Mouse (Mus musculus): Measurements from ENCODE around the gene Auts2.

Gene Auts2

DNA sequence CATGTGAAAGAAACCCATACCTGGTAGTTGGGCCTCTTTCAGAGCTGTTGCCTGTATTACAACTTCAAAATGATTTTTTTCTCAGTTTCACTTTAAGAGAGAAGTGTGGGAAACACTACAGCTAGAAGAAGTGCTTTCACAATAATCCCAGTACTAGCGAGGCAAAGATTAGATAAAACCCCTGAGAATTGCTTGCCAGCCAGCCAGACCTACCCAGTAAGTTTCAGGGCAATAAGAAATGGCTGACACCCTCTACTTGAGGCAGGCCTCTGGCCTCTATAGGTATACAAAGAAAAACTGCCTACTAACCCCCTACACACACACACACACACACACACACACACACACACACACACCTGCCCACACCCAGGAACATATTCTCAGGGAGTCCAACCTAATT, 630.2 kb downstream of the Auts2 start:
- DNase-seq (ENCODE audit: low spot score): no peak

DNA sequence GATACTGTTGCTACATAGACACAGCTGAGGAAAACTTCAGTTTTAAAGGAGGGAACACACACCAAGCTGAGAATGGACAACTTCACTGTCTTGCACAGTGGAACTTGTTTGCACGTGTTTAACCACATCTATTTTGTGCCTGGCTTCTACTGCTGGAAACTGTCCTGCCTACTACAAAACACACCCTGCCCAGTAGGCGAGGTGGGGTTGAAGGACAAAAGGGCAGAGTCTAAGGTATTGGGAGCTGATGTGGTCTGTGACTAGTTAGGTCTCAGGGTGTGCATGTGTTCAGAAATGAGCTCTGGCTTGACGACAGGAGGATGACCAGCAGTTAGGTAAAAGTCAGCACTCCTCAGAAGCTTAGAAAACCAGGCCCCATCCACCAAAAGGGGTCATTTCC, 636.8 kb downstream of the Auts2 start:
- DNase-seq (ENCODE audit: low spot score): no peak

DNA sequence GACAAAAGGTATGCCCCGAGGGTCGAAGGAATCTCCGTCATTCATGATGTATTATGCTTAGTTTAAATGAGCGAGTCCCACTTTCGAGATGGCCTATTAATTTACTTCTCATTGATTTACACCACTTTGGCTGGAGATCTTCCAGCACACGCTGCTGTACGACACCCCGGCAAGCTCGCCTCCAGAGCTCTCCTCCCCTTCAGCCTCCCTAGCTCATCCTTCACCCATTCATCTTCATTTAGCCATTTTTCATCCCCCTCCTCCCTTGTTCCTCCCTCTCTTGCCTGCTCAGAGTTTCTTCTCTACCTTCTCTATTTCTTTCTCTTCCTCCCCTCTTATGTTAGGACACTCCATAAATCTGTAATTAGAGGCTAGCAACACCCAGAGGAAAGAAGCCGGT, 638.7 kb downstream of the Auts2 start:
- no peak for DNase-seq (ENCODE audit: low spot score)

DNA sequence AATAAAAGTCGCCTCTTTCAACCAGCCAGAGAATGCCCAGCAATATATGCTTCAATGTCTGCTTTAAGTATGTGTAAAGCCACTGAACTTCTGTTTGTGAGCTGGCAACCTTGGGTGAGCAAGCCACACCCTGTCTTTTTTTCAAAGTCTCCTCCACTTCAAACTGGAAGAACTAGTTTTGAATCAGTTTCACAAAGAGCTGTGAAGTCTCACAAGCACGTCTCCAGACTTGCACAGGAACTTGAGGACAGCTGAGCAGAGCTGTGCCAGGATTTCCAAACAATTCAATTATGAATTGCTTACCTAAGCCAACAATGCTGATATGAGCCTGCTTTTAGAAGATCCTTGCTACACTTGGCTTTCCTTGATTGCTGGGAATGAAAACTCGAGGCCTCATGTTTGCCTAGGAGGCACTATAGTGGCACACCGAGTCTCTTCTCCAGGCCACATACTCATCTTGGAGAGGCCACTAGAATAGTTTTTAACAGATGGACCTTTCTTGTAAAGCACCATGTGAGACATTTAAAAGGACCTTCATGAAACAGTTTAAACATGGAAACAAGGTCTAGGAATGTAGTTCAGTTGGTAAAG, 645.0 kb downstream of the Auts2 start:
- no peak for DNase-seq (ENCODE audit: low spot score)

DNA sequence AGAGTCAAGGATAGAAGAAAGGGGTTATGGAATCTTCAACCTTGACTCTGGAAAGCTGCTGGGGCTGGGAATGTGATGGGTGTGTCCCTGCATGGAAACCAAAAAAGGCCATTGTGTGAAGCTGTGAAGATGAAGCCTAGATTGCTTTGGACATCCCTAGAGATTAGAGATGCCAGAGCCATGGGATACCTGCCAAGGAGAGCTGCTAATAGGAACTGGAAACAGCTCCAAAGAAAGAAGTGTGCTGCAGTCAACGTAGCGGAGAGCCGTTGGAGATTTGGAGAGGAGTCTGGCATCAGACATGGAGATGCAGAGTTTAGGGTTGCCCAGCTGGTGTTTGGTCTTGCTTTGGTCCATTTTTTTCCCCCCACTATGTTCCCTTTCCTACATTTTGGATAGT, 656.5 kb downstream of the Auts2 start:
- no peak for DNase-seq (ENCODE audit: low spot score)

DNA sequence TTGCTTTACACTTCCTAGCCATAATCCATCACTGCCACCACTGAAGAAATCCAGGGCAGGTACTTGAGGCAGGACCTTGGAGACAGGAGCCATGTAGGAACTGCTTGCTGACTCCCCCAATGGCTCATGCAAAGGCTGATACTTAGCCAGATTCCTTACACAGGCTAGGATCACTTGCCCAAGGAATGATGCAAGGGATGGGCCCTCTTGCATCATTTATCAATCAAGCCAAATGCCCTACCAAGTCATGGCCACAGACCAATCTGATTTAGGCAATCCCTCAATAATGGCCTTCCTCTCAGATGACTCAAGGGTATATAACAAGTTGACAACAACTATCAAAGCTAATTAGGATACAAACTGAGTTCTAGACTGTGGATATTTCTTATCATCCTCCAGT, 666.6 kb downstream of the Auts2 start:
- no peak for DNase-seq (ENCODE audit: low spot score)

DNA sequence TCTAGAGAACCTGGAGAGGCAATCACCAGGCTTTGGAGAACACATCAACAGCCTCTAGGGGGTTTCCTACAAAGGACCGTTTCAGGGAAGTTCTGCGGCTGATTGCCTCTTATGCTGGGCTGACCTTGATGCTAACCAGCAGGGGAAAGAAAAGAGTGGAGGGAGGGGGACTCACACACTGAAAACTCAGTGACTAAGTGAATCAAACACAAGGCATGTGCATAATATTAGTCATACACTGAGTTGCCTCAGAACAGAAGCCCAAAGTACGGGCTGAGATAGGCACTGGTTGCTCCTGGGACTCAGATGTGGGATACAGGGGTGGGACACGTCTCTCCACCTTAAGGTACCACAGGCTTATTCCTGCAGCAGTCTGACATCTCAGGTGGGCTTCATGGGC, 667.2 kb downstream of the Auts2 start:
- no peak for DNase-seq (ENCODE audit: low spot score)

DNA sequence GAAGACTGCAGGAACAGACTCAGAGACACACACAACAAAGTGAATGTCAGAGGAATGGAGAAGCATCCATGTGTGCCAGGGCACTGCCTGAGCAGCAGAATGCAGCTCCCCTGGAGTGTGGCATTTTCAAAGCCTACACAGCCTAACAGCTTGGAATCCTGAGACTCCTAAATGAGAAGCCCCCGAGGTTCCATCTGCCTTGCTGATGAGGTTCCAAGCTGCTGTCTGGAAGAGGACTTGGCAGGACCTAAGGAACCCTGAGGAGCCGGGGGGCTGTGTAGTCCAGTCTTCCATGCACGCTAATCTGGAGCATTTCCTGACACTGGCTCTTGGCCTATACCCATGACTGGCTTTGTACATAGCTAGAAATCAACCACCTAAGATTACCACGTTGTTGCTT, 670.0 kb downstream of the Auts2 start:
- no peak for DNase-seq (ENCODE audit: low spot score)

DNA sequence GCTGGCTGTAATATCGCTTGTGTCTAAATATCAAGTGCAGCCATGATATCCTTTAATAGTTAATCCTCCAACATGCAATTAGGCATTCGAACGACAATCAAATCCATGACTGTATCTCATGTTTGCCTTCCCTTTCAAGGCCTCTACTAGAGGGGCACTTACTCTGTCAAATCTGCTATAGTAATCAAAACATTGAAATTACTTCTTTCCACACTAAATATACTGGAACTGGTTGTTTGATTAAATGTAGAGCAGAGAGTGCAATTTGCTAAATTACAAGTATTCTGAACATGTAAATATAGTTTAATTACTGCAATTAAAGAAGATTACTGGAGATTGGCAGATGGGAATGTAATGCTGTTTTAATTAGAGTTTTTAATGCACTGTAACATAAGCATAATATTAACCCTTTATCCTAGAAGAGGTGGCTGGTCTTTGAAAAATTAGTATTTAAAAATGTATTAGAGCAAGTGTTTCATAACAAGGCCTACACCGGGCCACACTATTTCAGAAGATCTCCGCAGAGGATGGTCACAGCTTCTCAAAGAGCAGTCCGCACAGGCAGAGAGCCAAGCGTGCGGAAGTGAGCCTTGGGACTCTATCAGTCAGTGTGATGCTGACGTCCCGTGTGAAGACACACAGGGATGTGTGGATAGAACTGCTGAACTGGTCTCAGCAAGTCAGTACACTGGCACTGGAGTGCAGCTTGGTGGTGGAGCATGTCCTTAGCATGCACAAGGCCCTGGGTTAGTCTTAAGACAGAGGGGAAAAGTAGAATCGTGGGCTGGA, 673.2 kb downstream of the Auts2 start:
- DNase-seq (ENCODE audit: low spot score): no peak

DNA sequence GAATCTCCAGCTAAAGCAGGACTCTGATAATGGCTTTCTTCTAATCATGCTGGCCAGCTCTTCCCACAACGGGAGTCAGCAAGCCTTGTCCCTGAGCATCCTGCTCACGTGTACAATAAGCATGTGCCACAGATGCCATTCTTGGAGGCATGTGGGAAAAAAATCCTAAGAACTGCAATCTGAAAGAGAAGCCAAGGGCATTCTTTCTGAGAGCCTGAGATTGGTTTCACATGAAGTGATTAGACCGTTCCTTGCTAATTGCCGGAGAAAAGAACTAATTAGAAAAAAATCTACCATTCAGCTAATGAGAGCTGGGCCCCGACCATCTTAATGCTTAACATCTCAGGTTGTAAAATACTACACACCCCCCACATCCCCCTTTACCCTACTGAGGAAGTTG, 677.9 kb downstream of the Auts2 start:
- DNase-seq (ENCODE audit: low spot score): no peak

DNA sequence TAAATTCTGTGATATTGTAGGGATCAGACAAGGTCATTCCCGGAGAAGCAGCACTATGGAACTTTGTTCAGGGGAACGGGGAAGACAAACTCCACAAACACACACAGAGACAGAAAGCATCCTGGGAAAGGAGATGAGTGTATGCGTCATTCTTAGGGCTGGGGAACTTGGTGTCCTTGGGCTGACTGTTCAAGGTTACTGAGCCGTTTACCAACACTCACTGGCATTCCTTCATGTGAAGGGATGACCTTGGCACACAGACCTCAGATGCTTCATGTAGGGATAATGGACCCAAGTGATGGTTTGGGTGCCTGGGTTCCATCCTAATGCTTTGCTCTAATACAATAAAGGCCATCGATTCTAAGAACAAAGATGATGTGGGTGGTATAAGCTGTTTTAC, 685.2 kb downstream of the Auts2 start:
- no peak for DNase-seq (ENCODE audit: low spot score)

DNA sequence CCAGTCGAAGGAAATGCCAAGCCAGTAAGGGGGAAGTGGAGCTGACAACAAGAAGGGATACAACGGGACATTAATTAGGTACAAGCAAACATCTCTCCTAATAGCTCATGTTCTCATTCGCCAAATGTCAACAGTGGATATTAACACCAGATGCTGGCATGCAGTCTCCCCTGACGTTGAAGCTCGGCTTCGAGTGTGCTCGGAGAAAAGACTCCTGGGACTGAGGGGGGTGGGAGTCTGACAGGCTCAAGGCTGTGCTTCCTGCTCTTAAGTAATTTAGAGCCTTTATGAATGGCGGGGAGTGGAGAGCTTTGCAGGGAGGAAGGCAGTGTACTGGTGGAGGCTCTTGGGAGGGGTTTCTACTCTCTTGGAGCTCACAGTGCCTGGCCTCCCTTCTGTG, 687.8 kb downstream of the Auts2 start:
- DNase-seq (ENCODE audit: low spot score): no peak

DNA sequence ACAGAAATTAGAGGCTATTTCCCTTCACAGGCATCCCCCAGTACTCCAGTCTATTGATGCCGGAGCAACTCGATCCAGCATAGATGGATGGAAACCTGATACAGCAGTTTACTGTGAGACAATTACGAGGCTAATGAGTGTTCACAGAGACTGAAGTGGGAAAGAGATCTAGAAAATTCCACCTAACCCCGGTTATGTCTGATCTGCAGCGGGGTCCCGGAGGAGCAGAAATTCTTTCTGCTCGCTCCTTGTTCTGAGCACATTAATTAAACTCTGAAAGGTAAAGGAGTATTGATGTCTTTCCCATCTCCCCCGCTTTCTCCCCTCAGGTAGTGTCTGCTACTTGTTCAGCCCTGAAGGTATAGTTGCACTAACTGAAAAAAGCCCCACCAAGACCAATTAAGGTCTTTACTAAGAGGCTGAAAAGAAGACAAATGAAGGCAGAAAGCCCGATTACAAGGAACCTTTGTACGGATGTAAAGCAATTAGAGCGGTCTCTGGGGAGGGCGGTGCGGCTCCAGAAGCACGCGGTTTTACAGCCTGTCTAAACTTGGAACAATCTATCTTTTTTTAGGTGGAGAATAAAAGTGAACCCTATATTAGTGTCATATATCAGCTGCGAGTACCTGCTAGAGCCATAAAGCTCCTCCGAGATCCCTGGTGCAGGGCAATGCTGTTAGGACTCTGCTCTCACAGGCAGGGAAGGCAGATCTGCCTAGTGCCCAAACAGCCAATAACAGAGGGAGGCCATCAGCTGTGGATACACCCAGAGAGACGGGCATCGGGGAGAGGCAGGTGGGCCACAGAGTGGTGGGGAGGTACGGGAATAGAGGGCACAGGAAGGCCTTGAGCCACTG, 691.3 kb downstream of the Auts2 start:
- no peak for DNase-seq (ENCODE audit: low spot score)

DNA sequence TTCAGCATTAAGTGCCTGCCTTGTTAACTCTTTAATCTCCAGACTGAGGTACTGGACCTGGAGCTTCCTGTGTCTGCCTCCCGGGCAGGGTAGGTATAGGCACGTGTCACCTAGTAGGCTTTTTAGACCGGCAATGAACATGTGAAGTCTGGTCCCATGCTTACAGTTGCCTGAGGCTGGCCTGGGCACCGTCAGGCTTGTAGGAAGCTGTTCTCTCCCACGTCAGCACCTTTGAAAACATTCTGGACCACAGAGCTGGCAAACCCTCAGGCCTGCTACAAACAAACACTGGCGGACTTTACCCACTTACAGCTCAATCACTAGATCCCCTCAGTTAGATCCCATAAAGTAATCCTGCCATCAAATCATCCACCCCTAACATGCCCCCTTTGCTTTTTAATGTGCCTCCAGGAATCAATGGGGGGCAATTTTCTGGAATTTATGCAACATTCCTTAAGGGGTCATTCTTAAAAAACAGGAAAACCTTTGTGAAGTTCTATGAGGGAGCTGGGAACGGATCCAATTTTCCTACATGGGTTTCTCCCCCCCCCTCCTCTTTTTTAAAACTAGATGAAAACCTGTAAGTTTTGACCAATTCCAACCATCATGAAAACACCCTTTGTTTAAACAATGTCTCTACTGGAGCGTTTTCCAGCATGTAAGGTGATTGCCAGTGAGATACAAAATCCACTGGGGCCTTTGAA, 692.4 kb downstream of the Auts2 start:
- DNase-seq (ENCODE audit: low spot score): no peak

DNA sequence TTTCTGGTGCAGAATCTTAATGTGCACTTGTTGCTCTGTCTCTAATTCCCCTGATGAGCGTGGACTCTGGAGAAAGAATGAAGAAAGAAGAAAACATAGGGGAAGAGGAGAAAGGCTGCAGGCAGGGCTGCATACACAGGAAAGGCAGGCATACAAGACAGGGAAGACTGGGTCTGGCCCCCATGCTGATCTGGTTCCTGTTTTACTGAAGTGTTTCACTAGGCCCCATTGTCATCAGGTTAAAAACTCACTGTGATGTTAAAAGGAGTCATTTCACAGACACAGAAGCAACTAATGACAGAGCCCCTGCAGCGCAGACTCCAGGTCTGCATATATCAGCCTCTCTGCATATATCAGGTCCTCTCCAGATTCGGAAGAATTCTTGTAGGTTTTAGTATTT, 693.5 kb downstream of the Auts2 start:
- no peak for DNase-seq (ENCODE audit: low spot score)

DNA sequence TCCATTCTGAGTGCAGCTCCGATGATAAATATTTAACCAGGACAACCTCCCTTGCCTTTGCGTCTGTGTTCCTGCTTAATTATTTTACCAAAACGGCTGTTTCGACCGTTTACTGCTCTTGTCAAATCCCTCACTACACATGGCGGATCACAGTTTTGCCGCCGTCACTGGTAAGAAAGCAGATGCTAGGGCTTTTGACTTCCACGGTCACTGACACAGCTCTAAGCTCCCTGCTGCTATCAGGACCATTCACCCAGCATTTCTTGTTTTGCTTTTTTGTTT, 698.7 kb downstream of the Auts2 start:
- DNase-seq (ENCODE audit: low spot score): no peak

DNA sequence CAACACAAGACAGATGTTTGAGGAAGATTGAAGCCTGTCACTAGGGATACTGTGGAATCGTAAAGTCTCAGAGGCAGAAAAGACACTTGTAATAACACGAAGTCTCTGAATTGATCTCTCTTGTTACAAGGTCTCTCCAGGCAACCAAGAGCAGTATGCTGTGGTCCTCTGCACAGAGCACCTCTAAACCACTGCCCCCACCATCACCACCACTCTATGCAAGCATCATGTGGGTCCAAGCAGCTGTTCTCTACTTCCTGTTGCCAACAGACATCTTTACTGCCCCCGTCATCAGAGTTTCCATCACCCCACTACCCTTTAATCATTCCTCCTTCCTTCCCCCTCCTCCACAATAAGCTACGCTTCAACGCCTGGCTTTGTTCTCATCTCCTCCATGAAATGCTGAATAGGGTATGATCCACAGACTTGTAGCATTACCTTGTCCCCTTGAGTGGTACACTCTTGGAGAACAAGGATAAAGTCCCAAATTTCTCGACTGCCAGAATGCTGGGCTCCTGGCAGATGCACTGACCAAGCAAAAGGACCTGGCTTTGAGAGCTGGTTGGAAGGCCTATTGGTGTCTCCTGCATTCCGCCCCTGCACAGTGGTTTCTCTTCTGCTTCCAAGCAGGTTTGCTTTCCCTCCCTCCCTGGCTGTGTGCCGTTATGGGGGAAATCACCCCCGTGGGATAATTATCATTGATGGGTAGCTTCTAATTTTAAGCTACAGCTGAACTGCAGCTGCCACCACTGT, 699.2 kb downstream of the Auts2 start:
- DNase-seq (ENCODE audit: low spot score): no peak

DNA sequence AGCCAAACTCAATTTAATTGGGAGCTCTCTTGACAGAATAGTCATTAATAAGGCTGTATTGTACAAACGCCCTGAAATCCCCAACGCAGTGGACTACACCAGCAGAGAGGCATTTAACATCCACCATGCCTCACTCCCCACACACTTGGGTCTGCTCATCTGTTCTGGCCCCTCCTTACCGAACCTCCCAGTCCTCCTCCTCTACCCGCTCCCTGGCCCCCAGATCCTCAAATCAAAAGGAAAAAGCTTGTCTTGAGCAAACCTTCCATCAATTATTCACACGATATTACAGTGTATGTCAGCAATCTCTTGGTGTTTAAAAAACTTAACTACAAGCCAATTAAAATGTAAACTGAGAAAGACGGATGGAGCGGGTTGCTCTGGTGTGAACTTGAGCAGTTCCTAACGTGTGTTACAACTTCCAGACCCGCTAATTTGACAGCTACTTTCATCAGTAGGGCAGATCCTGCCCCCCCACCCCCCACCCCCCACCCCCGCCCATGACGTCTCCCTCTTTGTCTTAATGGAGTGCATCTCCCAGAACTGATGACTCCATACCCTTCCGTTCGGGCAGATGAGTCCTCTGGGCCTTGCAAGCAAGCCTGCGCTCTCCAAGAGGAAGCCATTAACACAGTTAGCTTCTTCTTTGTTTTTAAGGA, 703.4 kb downstream of the Auts2 start:
- DNase-seq (ENCODE audit: low spot score): no peak

DNA sequence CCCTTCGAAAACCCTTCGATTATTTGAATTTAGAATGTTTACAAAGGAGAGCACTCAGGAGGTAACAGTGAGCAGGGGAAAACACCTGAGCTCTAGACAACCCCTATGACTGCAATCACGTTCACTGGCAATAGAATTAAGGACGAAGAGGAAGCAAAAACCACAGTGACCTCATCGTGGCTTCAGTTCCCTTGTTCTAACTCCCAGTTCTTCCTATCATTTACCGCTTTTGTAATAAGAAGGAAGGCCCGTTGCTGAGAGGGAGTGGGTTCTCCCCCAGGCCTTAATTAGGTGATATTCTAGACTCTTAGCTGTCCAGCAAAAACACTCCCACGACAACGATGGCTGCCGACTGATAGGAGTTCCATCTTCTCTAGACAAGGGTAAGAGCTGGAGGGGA, 704.1 kb downstream of the Auts2 start:
- no peak for DNase-seq (ENCODE audit: low spot score)

DNA sequence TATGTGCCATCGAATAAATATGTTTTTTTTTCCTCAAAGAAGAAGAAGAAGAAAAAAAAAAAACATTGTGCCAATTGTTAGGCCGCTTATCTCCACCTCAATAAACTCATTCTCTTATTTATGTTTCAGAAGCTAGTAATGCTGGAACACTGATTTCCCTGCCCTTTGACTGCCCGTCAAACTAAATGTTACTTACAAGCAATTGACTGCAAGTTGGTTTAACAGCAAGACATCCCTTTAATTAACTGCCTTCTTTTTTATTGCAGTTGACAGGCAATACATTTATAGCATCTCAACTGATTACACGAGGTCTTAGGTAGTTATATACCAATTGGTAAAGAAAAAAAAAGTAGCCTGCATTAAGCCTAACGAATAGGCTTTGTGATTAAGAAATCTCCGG, 705.1 kb downstream of the Auts2 start:
- no peak for DNase-seq (ENCODE audit: low spot score)

DNA sequence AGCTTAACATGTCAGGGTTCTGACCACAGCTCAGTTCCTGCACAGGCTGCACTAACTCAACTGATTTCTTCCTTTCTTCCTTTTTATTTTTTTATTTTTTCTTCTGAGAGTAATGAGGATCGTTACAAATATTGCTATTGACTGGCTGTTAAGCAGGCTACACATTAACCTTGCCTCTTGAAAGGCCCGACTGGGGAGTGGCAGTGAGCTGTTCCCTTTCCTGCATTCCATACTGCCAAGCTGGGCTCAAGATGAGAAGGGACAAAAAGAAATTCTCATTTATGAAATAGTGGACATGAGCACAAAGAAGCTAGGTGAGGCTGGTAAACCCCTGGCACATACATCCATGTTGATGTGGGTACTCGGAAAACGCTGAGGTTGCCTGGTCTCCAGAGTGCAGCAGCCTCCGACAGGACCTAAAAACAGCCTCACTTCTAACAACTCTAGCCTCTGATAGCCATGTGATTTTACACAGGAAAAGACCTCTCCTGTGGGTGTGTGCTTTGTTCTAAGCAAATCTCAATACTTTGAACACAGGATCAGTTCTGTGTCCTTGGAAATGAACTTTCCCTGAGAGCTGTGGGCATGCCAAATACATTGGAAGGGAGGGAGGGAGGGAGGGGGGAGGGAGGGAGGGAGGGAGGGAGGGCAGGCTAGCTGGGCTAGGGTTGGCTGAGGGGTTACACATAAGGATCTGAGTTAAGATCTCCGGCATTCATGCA, 707.0 kb downstream of the Auts2 start:
- DNase-seq (ENCODE audit: low spot score): no peak
